Mouse (Mus musculus) left cerebral cortex, postnatal 25 days (tissue): ENCODE measurements around the gene Lrrtm3. TPM values are rescaled to one million over a fixed set of nuclear protein-coding genes. Genes with fewer than 3 reads are reported as not detected.

Experiments
- DNase-seq, 2 experiments: peaks; one replicate each; pipeline ENCODE4 v3.0.0; 2022; ENCODE audit warnings: low spot score in 2 of 2, mixed read lengths in 1 of 2
- intact Hi-C: fragments of 180-260 bp; cut with DNase I; formaldehyde crosslinking; loops from one replicate; pipeline ENCODE4 v1.15.1; 2025
- total RNA-seq, 2 experiments: library from RNA; stranded (reverse); gene quantifications; 2 replicates each; pipeline ENCODE4 v1.2.3; 2021

Gene Lrrtm3
- total RNA-seq, 2 experiments from 2014 or later, result 75.3 to 82.2 TPM

- intact Hi-C loops, result no loop called here
- DNase-seq, result no peak
Measured at GRCm38 (mm10) chr10:64063704-64064103, 26.4 kb downstream of the Lrrtm3 start.

GRCm38 (mm10) chr10:64049946-64050345, 40.1 kb downstream of the Lrrtm3 start:
- intact Hi-C loops, result loop anchor here (10.0 kb wide), 1 partner anchor 465 kb away; no protein-coding TSS in a partner anchor
- DNase-seq, result no peak

- intact Hi-C loops, result loop anchor here (10.0 kb wide), 1 partner anchor 464 kb away; no protein-coding TSS in a partner anchor
- peak in 1 of 2 experiments; percentile 83 for DNase-seq
Measured at GRCm38 (mm10) chr10:64049151-64049550, 40.9 kb downstream of the Lrrtm3 start.

- DNase-seq, result no peak
- intact Hi-C loops, result loop anchor here (10.0 kb wide), 1 partner anchor 457 kb away; no protein-coding TSS in a partner anchor
Measured at GRCm38 (mm10) chr10:64041892-64042291, 48.2 kb downstream of the Lrrtm3 start.

- peak in 1 of 2 experiments; percentile 44 for DNase-seq
- intact Hi-C loops, result loop anchor here (10.0 kb wide), 1 partner anchor 456 kb away; no protein-coding TSS in a partner anchor
Measured at GRCm38 (mm10) chr10:64041218-64041617, 48.9 kb downstream of the Lrrtm3 start.

- intact Hi-C loops, result loop anchor here (10.0 kb wide), 1 partner anchor 455 kb away; no protein-coding TSS in a partner anchor
- DNase-seq, result peak in 1 of 2 experiments; percentile 80
Measured at GRCm38 (mm10) chr10:64039760-64040535, 50.1 kb downstream of the Lrrtm3 start.

GRCm38 (mm10) chr10:64030901-64031300, 59.2 kb downstream of the Lrrtm3 start:
- intact Hi-C loops, result no loop called here
- no peak for DNase-seq

- DNase-seq, result peak in 1 of 2 experiments; percentile 71
- intact Hi-C loops, result no loop called here
Measured at GRCm38 (mm10) chr10:64023340-64023739, 66.7 kb downstream of the Lrrtm3 start.

GRCm38 (mm10) chr10:64020347-64020746, 69.7 kb downstream of the Lrrtm3 start:
- intact Hi-C loops, result no loop called here
- no peak for DNase-seq

GRCm38 (mm10) chr10:64001996-64002395, 88.1 kb downstream of the Lrrtm3 start:
- intact Hi-C loops, result no loop called here
- DNase-seq, result peak in 1 of 2 experiments; percentile 56

- intact Hi-C loops, result no loop called here
- no peak for DNase-seq
Measured at GRCm38 (mm10) chr10:64001531-64001930, 88.5 kb downstream of the Lrrtm3 start.

GRCm38 (mm10) chr10:63994251-63994650, 95.8 kb downstream of the Lrrtm3 start:
- DNase-seq, result peak in 1 of 2 experiments; percentile 72
- intact Hi-C loops, result no loop called here

- intact Hi-C loops, result no loop called here
- peak in 1 of 2 experiments; percentile 41 for DNase-seq
Measured at GRCm38 (mm10) chr10:63985576-63985975, 104.5 kb downstream of the Lrrtm3 start.

GRCm38 (mm10) chr10:63979410-63979809, 110.7 kb downstream of the Lrrtm3 start:
- intact Hi-C loops, result no loop called here
- DNase-seq, result no peak

- intact Hi-C loops, result no loop called here
- no peak for DNase-seq
Measured at GRCm38 (mm10) chr10:63978969-63979368, 111.1 kb downstream of the Lrrtm3 start.

GRCm38 (mm10) chr10:63978535-63978934, 111.5 kb downstream of the Lrrtm3 start:
- DNase-seq, result no peak
- intact Hi-C loops, result no loop called here

GRCm38 (mm10) chr10:63978101-63978500, 112.0 kb downstream of the Lrrtm3 start:
- no peak for DNase-seq

GRCm38 (mm10) chr10:63972300-63972699, 117.8 kb downstream of the Lrrtm3 start:
- DNase-seq, result no peak
- intact Hi-C loops, result no loop called here

More at GRCm38 (mm10) chr10:63978101-63978500, 112.0 kb downstream of the Lrrtm3 start:
- intact Hi-C loops, result no loop called here

GRCm38 (mm10) chr10:63954308-63954930, 135.7 kb downstream of the Lrrtm3 start:
- intact Hi-C loops, result no loop called here
- DNase-seq, result peak in 1 of 2 experiments; percentile 45

- no peak for DNase-seq
- intact Hi-C loops, result no loop called here
Measured at GRCm38 (mm10) chr10:63951481-63951880, 138.6 kb downstream of the Lrrtm3 start.
